In genomic region chr1:138604736-138605135, GRCm38 (mm10) we compare ENCODE assay signal across 20 mouse cellular contexts. TPM values are rescaled to one million over a fixed set of nuclear protein-coding genes. Genes with fewer than 3 reads are reported as not detected.
DNase-seq lines count a peak whose midpoint lies in the region; ATAC-seq lines count a peak whose summit lies in the region.
"Had no signal": no experiment of that assay in that cellular context is flagged by ENCODE, and none has a peak within 500 bp of the region (broad histone marks: within the 10 kb centered on the region; RNA-seq: fewer than 3 reads in every experiment).

No protein-coding gene starts in this region.

- no peak overlapping the region for H3K9ac ChIP-seq in kidney, embryonic 16.5 days (replicated peaks; ENCODE audit: low read length)
- H3K9ac ChIP-seq: hindbrain, embryonic 12.5 days; intestine, embryonic 15.5 days; liver, embryonic 13.5 days; lung, embryonic 15.5 days had no signal

- H3K9me3 ChIP-seq in kidney, embryonic 16.5 days (ENCODE audit: low read length), result no peaks in the 10 kb centered on the region
- H3K9me3 ChIP-seq: G1E; hindbrain, embryonic 12.5 days; intestine, embryonic 15.5 days; limb, embryonic 10.5 days; liver, embryonic 13.5 days; lung, embryonic 15.5 days had no signal

- no peak; the same call in 1 of the 2 replicates for ATAC-seq in kidney, embryonic 16.5 days (ENCODE audit: low FRiP score, low TSS enrichment)
- ATAC-seq in monocyte, adult 5-6 weeks (replicated peaks; ENCODE audit: insufficient number of reproducible peaks, low FRiP score, low TSS enrichment, poor library complexity, severe bottlenecking), result no peak
- ATAC-seq: forebrain, embryonic 16.5 days; intestine, embryonic 15.5 days had no signal

- 0 out of 2 replicates have a peak, but pooled peaks cover 7% of the 10 kb centered on the region for H3K4me1 ChIP-seq in kidney, embryonic 16.5 days (ENCODE audit: insufficient read depth, low read length)
- H3K4me1 ChIP-seq: hindbrain, embryonic 12.5 days; intestine, embryonic 15.5 days had no signal

- no peak overlapping the region for H3K4me2 ChIP-seq in kidney, embryonic 16.5 days (replicated peaks; ENCODE audit: low read depth, low read length)
- H3K4me2 ChIP-seq: hindbrain, embryonic 12.5 days; intestine, embryonic 15.5 days; liver, embryonic 13.5 days; lung, embryonic 15.5 days had no signal

- peak overlapping the region; percentile 74; the same call in 1 of the 2 replicates for H3K27ac ChIP-seq in kidney, embryonic 16.5 days (ENCODE audit: low read length)
- H3K27ac ChIP-seq: hindbrain, embryonic 12.5 days; intestine, embryonic 15.5 days; left cerebral cortex, adult 2 months; limb, embryonic 10.5 days; liver, embryonic 13.5 days; lung, embryonic 15.5 days had no signal

- WGBS in kidney, embryonic 16.5 days, result 66% methylated on average over 2 of the region's 2 CpGs

- no peaks in the 10 kb centered on the region for H3K36me3 ChIP-seq in kidney, embryonic 16.5 days (ENCODE audit: insufficient read depth, low read length)
- H3K36me3 ChIP-seq: hindbrain, embryonic 12.5 days; intestine, embryonic 15.5 days; lung, embryonic 15.5 days had no signal

- no peaks in the 10 kb centered on the region for H3K27me3 ChIP-seq in kidney, embryonic 16.5 days (ENCODE audit: insufficient read depth, low read length)
- H3K27me3 ChIP-seq: hindbrain, embryonic 12.5 days; intestine, embryonic 15.5 days; liver, embryonic 13.5 days; lung, embryonic 15.5 days had no signal

- H3K4me3 ChIP-seq in kidney, embryonic 16.5 days (ENCODE audit: low read length), result no peak overlapping the region
- H3K4me3 ChIP-seq: erythroblast, embryonic 14.5 days; hindbrain, embryonic 12.5 days; intestine, embryonic 15.5 days; left cerebral cortex, adult 2 months; limb, embryonic 10.5 days; liver, embryonic 13.5 days; lung, embryonic 15.5 days had no signal

- peak; percentile 51 to 60 for DNase-seq in heart, adult 18-20 months
- DNase-seq in heart, adult 9 months (ENCODE audit: low spot score in 2 of 2), result no peak
- DNase-seq in 3T3-L1 (ENCODE audit: low read depth, low spot score) (peak; percentile 65), MN1 (ENCODE audit: low spot score) (peak; percentile 30)
- no peak for DNase-seq in lung, postnatal 4 days
- DNase-seq: cerebellum, adult 18-20 months; liver, embryonic 13.5 days; midbrain, embryonic 14.5 days; right cerebral cortex, adult 18-20 months; thymus, adult 18-20 months had no signal

RNA-seq across cellular contexts. Expression of gene Nek7, which starts 15.2 kb away (rescaled TPM):
- total RNA-seq in heart, adult 18-20 months (2021), result 10 to 100 TPM; 76.8 to 80.9 TPM
- polyA plus RNA-seq in kidney, embryonic 16.5 days (2015; fragmentation: Nextera tagmentation; extraction: Ambion mirVana), result 42.6 and 43.7 TPM in 2 replicates
- 69.0 to 84.0 TPM (median 79.0 TPM) in 3 replicates for total RNA-seq in monocyte, adult 5-6 weeks (2017)

Comparison
In these comparisons a context has a peak if more than half of its experiments do, and no peak if none do; other contexts are left out.
1. DNase-seq: peak in heart, adult 18-20 months (2 of 2), 3T3-L1 (single experiment) and MN1 (single experiment); none in heart, adult 9 months (0 of 2) and lung, postnatal 4 days (0 of 2).